Mouse (Mus musculus): ENCODE data around the gene Nwd2.

- TF ChIP-seq POLR2A (IDR thresholded peaks at IDR 0.05; ENCODE audit: borderline replicate concordance, extremely low read depth, low read depth, low read length): no peak
- TF ChIP-seq CTCF (IDR thresholded peaks at IDR 0.05; ENCODE audit: insufficient read depth, low read length): no peak
These were observed 27.0 kb downstream of the Nwd2 start for GRCm38 (mm10) chr5:63675934-63676333.

All from lung, adult 2 months (tissue).